Mouse (Mus musculus): Measurements from ENCODE around the gene Chrnb1. TPM values are rescaled to one million over a fixed set of nuclear protein-coding genes. Genes with fewer than 3 reads are reported as not detected.

Gene Chrnb1
- polyA plus RNA-seq, 1 experiment: 25.0 TPM

DNA sequence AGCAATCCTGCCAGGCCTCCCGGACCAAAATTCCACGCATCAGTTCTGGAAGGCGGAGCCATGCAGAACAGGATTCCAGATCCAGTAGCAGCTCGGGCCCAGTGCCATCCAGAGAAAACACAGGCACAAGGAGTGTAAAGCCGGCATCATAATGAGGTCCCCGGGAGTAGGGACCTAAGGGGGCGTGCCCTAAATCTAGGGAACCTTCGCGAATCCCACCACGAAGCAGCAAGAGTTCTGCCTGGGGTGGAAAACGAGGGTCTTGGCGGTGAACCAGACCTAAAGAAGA, 8.9 kb upstream of the Chrnb1 start:
- DNase-seq (ENCODE audit: low spot score): no peak

DNA sequence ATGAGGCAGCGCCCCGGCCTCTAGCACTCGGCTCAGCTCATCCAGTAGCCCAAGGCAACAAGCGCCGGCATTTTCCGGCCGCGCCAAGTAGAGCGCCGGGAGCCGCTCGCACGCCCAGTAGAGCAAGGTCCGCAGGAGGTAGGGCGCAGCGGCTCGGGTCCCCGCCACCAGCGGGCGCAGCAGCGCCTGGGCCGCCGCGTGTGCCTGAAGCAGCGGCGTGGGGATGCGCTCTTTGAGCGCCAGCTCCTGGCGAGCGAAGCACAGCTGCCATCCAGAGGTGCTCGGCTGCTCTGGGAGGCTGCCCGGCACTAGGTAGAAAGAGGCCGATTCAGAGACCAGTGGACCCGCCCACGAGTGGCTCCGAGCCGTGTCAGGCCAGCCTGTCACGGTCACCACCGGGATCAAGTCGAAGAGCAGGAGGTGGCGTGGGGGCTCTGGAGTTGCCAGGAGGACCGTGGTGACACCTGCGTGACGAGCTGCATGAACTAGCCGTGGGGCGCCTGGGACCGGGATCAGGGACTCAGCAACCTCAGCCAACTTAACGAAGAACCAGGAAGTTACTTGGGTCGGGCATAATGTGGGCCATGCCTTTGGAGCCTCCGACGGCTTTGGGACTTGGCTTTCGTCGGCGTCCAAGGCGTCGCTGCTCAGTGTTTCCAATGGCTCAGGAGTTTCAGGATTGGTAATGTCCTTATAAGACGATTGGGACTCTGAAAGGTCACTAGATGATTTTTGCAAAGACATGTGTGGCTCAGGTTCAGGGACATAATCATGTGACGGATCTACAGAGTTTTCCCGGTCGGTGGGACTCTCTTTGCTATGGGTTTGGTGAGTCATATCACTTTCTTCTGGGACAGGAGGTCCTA, 8.3 kb upstream of the Chrnb1 start:
- peak; percentile 66 for DNase-seq (ENCODE audit: low spot score)

DNA sequence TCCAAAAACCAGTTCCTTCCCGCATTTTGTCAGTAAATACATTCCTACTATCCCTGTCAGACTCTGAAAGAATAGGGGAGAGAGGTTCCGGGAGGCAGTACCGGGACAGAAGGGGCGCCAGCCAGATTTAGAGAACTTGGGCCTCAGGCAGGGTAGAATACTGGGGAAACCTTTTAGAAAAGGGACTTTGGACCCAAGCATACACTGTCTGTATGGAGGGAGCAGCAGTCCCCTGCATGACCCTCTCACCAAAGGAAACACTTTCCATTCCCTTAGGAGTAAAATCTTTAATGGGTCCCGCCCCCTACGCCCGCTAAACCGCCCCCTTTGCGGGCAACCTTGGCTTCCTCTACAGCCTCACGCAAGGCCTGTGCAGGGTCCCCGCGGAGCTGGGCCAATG, 7.6 kb upstream of the Chrnb1 start:
- no peak for DNase-seq (ENCODE audit: low spot score)

DNA sequence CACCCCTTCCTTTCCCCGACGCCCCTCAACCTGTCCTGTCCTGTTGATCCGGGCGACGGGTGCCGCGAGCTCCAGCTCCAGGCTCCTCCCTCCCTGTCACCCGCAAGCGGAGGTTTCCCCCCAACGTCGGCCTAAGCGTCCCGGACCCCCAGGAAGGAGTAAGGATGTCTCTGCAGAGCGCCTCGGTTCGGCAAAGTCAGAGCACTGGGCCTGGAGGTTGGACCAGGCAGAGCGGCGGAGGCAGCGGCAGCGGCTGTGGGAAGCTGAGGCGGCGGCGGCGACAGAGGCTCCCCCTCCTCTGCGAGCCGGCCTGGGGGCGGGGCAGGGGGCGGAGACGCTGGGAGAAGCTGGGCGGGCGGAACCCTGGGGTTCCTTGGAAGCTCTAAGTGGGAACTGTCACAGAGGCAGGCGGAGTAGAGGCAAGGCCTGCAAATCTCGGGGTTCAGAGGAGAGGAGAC, 6.9 kb upstream of the Chrnb1 start:
- DNase-seq (ENCODE audit: low spot score): peak; percentile 75

DNA sequence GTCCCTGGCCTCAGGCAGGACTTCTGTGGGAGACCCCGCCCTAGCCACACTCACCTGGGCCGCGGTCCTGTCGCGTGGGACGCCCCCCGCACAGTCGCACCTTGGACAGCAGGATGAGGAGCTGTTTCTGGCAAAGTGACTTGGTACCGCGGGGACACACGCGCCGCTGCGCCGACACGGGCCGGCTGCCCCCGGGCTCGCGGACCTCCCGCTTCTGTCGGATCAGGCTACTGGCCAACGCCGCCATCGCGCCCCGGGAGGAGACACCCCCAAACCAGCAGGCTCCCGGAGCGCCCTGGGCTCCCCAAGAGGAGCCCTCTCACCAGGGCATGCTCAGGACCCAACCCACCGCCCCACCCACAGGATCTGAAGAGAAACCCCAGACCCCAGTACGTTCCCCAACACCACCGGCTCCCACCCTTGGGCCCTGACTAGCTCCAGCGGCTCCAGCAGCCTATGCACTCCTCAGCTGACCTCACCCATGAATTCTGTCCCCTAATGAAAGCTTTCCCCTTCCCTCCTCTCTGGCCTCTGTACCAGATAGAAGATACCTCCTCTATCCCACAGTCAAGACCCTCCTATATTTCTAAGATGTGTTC, 5.7 kb upstream of the Chrnb1 start, which contains the start of gene Fgf11:
Gene Fgf11, minus strand, starts transcription at position 479 of the 599 bp plus-strand sequence.
- DNase-seq (ENCODE audit: low spot score): no peak

DNA sequence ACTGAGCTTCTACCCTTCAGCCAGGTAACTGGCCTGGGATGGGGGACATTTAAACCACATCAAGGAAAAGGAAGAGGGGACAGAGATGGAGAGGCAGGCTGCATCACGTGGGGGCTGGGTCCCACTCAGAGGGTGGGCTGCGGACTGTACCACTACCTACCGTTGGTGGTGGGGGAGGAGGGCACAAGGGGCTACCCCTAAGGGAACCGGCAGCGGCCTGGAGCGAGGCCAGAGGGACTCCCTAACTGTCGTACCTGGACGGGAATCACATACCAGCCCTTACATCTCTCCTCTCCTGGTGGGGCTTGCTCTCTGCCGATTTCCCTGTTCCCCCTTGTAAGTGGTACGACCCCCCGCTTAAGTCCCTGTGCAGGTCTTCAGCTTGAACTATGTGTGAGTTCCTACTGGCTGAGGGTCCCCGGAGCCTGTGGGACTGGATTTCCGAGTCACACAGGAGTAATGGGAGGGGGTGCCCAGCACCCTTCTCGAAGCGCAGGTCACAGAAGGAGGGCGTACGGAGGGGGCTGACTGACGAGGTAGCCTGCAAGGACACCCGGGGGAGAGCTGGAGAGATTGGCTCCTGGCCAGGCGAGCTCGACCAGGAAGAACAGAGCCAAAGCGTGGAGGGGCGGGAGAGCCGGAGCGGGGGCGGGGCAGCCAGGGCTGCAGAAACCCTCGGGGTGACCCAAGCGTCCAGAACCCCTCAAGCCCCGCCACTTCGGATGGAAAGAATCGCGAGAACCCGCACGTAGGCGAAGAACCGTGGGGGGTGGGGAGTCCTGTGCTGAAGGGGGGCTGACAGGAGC, 4.9 kb upstream of the Chrnb1 start:
- DNase-seq (ENCODE audit: low spot score): no peak

DNA sequence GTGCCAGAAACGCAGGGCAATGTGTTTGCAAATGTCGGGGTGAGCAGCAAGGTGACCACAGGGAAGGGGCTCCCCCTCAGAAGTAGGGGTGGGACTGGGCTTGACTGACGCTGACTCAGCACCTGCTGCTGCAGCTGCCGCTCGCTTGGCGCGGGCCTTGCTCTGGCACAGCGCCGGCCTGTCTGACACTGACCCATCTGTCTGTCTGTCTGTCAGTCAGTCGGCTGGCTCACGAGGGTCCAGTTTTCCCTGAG, 4.3 kb upstream of the Chrnb1 start:
- no peak for DNase-seq (ENCODE audit: low spot score)

DNA sequence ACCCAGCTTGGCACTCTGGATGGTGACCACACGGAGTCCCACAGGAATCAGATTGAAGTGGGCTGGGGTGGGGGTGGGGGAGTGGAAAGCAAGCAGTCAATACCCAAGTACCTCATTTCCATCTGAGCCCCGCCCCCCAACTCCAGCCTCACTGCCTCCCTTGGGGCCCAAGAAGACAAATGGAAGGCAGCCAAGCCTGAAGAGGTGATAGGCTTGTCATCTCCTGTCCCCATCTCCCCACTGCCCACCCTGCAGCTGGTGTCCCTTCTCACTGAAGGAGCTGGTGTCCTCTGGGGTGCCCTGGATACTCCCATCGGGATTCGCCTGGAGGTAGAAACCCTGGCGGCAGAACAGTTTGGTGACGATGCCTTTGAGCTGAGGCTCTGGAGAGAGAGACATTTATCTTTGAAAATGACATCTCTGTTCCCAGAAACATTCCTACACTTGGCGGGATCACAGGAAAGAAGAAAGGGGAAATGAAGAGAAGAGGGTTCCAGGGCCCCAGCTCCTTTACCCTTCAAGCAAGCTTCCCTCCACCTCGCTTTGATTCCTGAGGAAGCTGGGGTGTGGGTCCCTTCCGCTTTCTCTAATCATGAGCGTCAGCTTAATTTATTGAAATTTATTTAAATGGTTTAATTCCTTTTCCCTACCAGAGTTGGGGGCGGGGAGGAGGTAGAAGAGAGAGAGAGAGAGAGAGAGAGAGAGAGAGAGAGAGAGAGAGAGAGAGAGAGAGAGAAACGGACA, 3.8 kb upstream of the Chrnb1 start:
- DNase-seq (ENCODE audit: low spot score): no peak

DNA sequence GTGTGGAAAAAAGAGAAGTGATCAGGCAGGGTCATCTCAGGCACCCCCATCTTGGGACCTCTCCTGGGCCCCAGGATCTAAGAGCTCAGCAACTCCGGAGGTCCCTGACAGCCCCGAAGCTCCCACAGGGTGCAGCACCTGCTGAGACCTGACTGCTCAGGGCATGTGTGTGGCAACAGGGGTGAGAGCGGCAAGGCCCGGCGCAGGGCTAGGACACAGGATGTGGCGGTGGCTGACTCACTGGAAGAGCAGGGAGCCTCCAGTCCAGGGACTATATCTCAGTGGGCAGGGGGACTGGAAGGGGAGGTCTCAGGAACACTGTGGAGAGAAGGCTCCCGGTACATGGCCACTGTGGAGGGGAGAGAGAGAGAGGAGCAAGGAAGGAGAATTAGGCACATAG, 2.2 kb upstream of the Chrnb1 start:
- DNase-seq (ENCODE audit: low spot score): no peak

DNA sequence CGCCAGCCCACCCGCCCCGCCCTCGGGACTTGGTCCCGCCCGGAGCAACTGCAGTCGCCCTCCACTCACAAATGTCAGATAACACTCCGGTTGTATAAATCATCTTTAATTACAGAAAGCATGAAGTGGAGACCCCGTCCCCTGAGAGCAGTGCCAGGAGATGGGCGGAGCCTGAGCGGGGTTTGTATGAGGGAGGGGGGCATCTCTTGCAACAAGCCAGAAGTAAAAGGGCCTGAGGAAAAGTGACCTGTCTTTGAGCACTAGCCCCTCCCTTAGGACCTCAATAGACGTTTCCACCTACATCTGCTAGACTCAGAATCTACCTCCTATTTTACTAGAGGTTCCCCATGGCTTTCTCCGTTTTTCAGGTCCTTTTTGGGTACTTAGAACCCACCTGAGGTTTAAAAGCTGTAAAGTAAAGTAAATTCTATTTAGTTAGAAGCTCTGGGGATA, 266 bp upstream of the Chrnb1 start:
- no peak for DNase-seq (ENCODE audit: low spot score)

DNA sequence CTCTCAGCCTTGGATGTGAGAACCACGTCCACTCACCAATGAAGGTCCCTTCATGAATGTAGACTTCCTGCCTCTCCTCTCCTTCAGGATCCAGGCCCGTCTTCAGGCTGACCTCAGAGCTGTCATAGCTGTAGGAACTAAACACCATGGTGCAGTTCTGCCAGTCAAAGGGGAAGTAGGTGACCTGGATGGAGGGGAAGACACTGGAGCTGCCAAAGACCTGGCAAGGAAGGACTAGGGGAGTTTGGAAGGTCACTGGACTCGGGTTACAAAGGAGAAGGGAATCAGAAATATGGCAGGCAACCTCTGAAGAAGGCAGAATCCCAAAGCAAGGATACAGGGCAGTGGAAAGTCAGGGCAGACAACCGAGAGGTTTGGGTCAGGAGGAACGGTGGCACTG, 2.3 kb downstream of the Chrnb1 start:
- DNase-seq (ENCODE audit: low spot score): no peak

DNA sequence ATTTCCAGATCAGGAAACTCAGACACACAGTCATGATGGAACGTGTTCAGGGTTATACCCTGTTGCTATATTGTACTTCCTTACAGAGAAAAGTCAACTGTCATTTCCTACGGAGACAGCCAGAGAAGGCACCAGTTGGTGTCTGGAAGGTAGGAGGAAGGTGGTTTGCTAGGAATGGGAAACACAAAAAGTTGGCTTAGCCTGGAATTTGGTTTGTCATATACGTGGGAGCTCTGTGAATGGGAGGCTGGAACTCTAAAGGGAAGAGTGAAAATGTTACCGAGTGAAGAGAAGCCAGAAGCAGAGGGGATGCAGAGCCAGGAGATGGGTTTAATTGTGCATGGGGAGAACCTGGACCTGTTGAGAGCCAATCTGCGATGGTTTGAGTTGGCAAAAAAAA, 4.3 kb downstream of the Chrnb1 start:
- no peak for DNase-seq (ENCODE audit: low spot score)

DNA sequence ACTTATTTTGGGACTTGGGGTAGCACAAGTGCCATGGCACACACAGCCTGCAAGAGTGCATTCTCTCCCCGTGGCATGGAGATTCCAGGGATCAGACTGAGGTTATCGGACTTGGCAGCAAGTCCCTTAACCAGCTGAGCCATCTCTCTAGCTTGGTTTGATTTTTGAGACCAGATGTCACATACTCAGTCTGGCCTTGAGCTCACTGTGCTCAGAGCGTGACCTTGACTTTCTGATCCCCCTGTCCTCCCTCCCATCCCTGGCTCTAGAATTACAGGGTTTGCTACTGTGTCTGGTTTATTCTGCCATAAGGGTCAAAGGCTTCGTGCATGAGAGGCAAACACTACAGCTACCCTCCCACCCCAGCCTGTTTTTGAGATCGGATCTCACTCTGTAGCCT, 6.3 kb downstream of the Chrnb1 start:
- no peak for DNase-seq (ENCODE audit: low spot score)

DNA sequence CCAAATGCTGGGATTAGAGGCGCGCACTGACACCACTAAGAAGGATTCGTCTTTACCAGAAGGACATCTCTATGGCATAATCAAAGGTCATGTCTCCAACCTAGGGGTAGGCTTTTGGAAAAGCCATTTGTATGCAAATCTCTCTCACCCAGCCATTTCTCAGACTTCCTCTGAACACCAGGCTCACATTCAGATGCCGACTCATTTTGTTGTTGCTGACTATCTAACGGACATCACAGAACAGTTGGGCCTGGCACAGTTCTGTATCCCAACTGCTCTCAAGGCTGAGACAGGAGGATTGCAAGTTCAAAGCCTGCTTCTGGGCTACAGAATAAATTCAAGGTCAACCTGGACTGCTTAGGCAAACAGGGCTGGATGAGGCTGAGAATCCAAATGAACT, 8.4 kb downstream of the Chrnb1 start:
- no peak for DNase-seq (ENCODE audit: low spot score)

DNA sequence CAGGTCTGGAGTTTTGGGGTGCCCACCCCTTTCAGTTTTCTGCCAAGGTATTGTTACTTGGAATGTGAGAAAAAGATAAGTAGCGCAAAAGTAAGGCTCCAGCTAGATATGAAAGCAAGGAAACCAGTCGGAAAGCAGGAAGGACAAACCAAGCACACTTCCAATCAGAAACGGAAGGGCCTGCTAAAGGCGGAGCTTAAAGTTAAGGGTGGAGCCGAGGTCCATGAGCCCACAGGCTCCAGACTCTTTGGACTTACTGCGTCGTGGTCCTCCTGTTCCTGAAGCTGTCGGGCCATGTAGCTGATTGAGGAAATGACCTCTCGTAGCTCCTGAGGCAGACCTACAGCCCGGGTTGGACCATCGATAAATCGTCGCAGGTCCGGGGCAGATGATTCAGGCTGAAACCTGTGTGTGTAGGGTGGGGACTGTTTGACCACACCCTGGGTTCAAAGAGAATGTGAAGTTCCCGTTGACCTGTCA, 10.9 kb downstream of the Chrnb1 start:
- no peak for DNase-seq (ENCODE audit: low spot score)

DNA sequence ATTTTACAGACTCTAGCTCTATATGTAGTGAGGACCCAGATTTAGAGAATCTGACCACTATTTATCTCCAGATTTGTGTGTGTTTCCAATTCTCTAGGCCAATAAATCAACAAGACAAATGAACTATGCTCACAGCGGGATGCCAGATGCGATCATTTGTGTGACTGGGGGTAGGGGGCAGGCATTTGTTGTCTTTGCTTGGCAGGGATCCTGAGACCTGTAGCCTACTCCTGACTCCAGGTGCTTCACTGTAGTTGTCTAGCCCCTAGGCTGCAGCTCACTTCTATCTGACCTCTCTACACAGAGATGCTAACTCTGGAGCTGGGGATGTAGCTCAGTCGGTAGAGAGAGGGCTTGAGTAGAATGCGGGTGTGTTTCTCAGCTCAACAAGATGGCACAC, 13.9 kb downstream of the Chrnb1 start:
- no peak for DNase-seq (ENCODE audit: low spot score)

DNA sequence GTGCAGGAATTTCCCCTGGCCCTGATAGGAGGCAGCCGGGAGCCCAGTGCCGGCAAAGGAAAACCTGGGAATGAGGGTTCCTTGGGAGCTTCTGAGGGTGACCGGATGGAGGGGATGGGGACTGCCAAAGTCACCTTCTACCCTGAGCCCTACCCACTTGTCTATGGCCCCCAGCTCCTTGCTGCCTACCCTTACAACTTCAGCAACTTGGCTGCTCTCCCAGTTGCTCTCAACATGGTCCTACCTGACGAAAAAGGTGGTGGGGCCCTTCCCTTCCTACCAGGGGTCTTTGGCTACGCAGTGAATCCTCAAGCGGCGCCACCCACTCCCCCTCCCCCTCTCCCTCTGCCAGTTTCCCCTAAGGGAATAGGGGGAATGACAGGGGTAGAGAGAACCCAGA, 16.8 kb downstream of the Chrnb1 start:
- no peak for DNase-seq (ENCODE audit: low spot score)

DNA sequence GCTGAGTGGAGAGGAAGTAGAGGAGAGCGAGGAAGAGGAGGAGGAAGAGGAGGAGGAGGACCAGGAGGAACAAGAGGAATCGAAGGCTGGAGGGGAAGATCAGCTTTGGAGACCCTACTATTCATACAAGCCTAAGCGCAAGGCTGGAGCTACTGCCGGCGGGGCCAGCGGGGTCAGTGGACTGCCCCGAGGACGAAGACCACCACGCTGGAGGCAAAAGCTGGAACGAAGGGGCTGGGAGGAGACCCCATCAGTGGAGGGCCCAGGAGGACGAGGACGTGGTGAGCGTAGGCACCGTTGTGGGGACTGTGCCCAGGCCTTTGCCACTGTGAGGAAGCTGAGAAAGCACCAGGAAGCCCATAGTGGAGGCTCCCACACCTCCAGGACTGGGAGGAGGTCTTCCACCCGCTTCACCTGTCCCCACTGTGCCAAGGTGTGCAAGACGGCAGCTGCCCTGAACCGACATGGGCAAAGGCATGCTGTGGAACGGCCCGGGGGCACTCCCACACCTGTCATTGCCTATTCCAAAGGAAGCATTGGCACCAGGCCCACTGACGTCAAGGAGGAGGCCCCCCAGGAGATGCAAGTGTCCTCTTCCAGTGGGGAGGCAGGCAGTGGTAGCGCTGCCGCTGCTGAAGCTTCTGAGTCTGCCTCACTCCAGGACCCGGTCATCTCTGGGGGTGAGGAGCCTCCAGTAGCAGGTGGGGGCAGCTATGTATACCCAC, 17.3 kb downstream of the Chrnb1 start:
- DNase-seq (ENCODE audit: low spot score): no peak

DNA sequence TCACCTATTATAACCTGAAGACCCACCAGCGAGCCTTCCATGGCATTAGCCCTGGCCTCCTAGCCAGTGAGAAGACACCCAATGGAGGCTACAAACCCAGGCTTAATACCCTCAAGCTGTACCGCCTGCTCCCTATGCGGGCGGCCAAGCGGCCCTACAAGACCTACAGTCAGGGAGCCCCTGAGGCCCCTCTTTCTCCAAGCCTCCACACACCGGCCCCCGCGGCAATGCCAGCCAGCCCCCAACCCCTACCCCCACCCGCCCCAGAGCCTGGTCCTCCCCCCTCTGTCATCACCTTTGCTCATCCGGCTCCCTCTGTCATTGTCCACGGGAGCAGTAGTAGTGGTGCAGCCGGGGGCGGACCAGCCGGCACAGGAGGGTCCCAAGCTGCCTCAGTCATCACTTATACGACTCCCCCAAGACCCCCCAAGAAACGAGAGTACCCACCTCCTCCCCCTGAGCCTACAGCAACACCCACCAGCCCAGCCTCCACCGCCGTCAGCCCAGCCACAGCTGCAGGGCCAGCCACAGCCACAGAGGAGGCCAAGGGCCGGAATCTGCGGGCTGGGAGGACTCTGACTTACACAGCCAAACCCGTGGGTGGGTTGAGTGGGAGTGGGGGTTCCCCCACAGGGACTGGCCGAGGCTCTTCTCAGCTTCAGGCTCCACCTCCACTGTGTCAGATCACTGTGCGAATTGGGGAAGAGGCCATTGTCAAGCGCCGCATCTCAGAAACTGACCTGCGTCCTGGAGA, 18.1 kb downstream of the Chrnb1 start:
- DNase-seq (ENCODE audit: low spot score): no peak

DNA sequence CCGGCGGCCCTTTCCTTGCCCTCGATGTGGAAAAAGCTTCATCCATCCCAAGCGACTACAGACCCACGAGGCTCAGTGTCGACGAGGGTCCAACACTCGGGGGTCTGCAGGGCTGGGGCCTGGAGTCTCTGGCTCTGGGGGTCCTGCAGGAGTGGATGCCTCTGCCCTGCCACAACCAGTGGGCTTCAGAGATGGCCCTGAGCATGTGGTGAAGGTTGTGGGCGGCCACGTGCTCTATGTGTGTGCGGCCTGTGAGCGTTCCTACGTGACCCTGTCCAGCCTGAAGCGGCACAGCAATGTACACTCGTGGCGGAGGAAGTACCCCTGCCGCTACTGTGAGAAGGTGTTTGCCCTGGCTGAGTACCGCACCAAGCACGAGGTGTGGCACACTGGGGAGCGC, 19.3 kb downstream of the Chrnb1 start:
- no peak for DNase-seq (ENCODE audit: low spot score)

DNA sequence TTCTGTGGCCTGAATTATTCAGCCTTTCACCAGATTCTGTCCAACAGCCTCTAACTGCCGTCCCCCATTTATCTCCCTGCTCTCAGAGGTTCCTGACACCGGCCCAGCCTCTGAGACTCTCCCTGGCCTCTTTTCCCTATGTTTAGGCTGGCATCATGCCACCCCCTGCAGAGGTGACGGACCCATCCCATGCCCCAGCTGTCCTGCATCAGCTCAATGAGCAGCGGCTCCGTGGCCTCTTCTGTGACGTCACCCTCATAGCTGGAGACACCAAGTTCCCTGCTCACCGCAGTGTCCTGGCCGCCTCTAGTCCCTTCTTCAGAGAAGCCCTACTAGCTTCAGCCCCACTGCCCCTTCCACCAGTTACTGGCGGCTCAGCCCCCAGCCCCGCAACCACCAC, 20.0 kb downstream of the Chrnb1 start:
- DNase-seq (ENCODE audit: low spot score): no peak

Measured in urinary bladder, adult 2 months (tissue).